Mouse (Mus musculus): ENCODE data around the gene Hmga2.
A peak's percentile ranks its signal among the peaks of the same experiment; 100 is the strongest.

Gene Hmga2

GRCm38 (mm10) chr10:120422050-120422449, 54.2 kb downstream of the Hmga2 start:
- peak; percentile 72 to 85 for DNase-seq

GRCm38 (mm10) chr10:120420971-120421629, 55.2 kb downstream of the Hmga2 start:
- no peak for DNase-seq

- no peak for DNase-seq
Observed at GRCm38 (mm10) chr10:120418738-120419523, 57.3 kb downstream of the Hmga2 start.

- no peak for DNase-seq
Observed at GRCm38 (mm10) chr10:120418211-120418610, 58.1 kb downstream of the Hmga2 start.

GRCm38 (mm10) chr10:120417488-120418118, 58.7 kb downstream of the Hmga2 start:
- DNase-seq, result no peak

- DNase-seq, result no peak
Observed at GRCm38 (mm10) chr10:120417116-120417487, 59.2 kb downstream of the Hmga2 start.

GRCm38 (mm10) chr10:120416628-120417027, 59.6 kb downstream of the Hmga2 start:
- no peak for DNase-seq

GRCm38 (mm10) chr10:120412215-120412614, 64.1 kb downstream of the Hmga2 start:
- DNase-seq, result no peak

GRCm38 (mm10) chr10:120410958-120411357, 65.3 kb downstream of the Hmga2 start:
- no peak for DNase-seq

- DNase-seq, result no peak
Observed at GRCm38 (mm10) chr10:120409131-120409530, 67.1 kb downstream of the Hmga2 start.

GRCm38 (mm10) chr10:120407230-120407629, 69.0 kb downstream of the Hmga2 start:
- no peak for DNase-seq

GRCm38 (mm10) chr10:120406038-120406437, 70.2 kb downstream of the Hmga2 start:
- no peak for DNase-seq

GRCm38 (mm10) chr10:120405322-120405721, 70.9 kb downstream of the Hmga2 start:
- DNase-seq, result no peak

GRCm38 (mm10) chr10:120402966-120403365, 73.3 kb downstream of the Hmga2 start:
- DNase-seq, result no peak

- DNase-seq, result no peak
Observed at GRCm38 (mm10) chr10:120401787-120402186, 74.5 kb downstream of the Hmga2 start.

GRCm38 (mm10) chr10:120399846-120400510, 76.3 kb downstream of the Hmga2 start:
- no peak for DNase-seq

GRCm38 (mm10) chr10:120398745-120399144, 77.5 kb downstream of the Hmga2 start:
- no peak for DNase-seq

- no peak for DNase-seq
Observed at GRCm38 (mm10) chr10:120397211-120397631, 79.0 kb downstream of the Hmga2 start.

GRCm38 (mm10) chr10:120395550-120395949, 80.7 kb downstream of the Hmga2 start:
- no peak for DNase-seq

- no peak for DNase-seq
Observed at GRCm38 (mm10) chr10:120394740-120395139, 81.5 kb downstream of the Hmga2 start.

- DNase-seq, result no peak
Observed at GRCm38 (mm10) chr10:120391971-120392716, 84.1 kb downstream of the Hmga2 start.
